Comparison of ENCODE assay signal across 18 mouse cellular contexts in the genomic region with DNA sequence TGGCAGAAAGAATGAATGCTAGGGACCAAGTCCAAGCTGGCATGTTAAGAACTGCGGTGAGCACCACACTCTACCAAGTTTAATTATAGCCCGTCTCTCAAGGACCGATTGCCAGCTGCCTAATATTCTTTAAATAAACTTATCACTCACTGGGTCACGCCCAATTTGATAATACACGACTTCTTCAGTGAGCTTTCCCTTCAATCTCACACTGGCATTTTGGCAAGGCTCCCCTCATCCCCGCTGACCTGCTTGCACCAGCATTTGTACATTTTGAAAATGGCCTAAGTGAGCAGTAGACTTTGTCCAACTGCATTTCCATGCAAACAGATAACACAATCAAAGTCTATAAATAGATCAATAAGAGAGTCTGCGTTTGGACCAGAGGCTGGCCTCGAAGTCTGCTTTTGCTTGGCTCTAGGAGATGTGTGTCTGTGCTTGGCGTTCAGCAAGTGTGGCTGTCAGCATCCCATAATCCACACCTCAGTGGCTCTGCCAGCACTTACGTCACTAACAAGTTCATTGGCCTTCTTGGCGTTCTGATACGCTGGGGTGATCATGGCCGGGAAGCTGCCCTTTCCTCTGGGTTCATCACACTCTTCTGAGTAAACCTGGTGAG. TPM values are rescaled to one million over a fixed set of nuclear protein-coding genes. Genes with fewer than 3 reads are reported as not detected.
DNase-seq lines count a peak whose midpoint lies in the region; ATAC-seq lines count a peak whose summit lies in the region.
"Had no signal": no experiment of that assay in that cellular context is flagged by ENCODE, and none has a peak within 500 bp of the region (broad histone marks: within the 10 kb centered on the region; RNA-seq: fewer than 3 reads in every experiment).

No protein-coding gene starts in this region.

- no peak overlapping the region for H3K4me3 ChIP-seq in lung, embryonic 16.5 days (ENCODE audit: low read length)
- H3K4me3 ChIP-seq in heart, embryonic 16.5 days (ENCODE audit: low read length) = no peak overlapping the region
- H3K4me3 ChIP-seq: forebrain, embryonic 15.5 days; hindbrain, embryonic 15.5 days; liver, embryonic 13.5 days had no signal

- no peaks in the 10 kb centered on the region for H3K36me3 ChIP-seq in lung, embryonic 16.5 days (ENCODE audit: control insufficient read depth, insufficient read depth, low read length)
- H3K36me3 ChIP-seq in heart, embryonic 16.5 days (ENCODE audit: control insufficient read depth, insufficient read depth) = peaks cover 34% of the 10 kb centered on the region
- H3K36me3 ChIP-seq: forebrain, embryonic 15.5 days; G1E; hindbrain, embryonic 15.5 days; liver, embryonic 13.5 days had no signal

- H3K27me3 ChIP-seq in lung, embryonic 16.5 days (ENCODE audit: control insufficient read depth, insufficient read depth, low read depth, low read length) = no peaks in the 10 kb centered on the region
- H3K27me3 ChIP-seq in heart, embryonic 16.5 days (ENCODE audit: control insufficient read depth, insufficient read depth, low read length) = no peaks in the 10 kb centered on the region
- H3K27me3 ChIP-seq: forebrain, embryonic 15.5 days; hindbrain, embryonic 15.5 days; liver, embryonic 13.5 days had no signal

- H3K4me2 ChIP-seq in lung, embryonic 16.5 days (ENCODE audit: low read depth, low read length) = no peak overlapping the region
- peak overlapping the region; percentile 44 for H3K4me2 ChIP-seq in heart, embryonic 16.5 days (ENCODE audit: low read depth, low read length)
- H3K4me2 ChIP-seq: forebrain, embryonic 15.5 days; hindbrain, embryonic 15.5 days; liver, embryonic 13.5 days had no signal

- no peak for DNase-seq in lung, postnatal 14 days
- DNase-seq in heart, adult 9 months (ENCODE audit: low spot score in 2 of 2) = peak; percentile 75 to 84
- DNase-seq in embryo, embryonic 10 days (ENCODE audit: low spot score) = no peak
- DNase-seq: adrenal gland, adult 8-10 months; cerebellum, adult 2 months; embryo, embryonic 11 days; kidney, adult 18-20 months; kidney, postnatal 36 days; liver, embryonic 13.5 days; thymus, adult 2 months had no signal

- H3K9me3 ChIP-seq in lung, embryonic 16.5 days (ENCODE audit: control insufficient read depth, low read length) = no peaks in the 10 kb centered on the region
- 0 out of 2 replicates have a peak, but pooled peaks cover 2% of the 10 kb centered on the region for H3K9me3 ChIP-seq in heart, embryonic 16.5 days (replicated peaks; ENCODE audit: control insufficient read depth, low read length)
- H3K9me3 ChIP-seq: forebrain, embryonic 15.5 days; G1E; hindbrain, embryonic 15.5 days had no signal

- H3K27ac ChIP-seq in lung, embryonic 16.5 days (ENCODE audit: low read length) = no peak overlapping the region
- H3K27ac ChIP-seq in heart, embryonic 16.5 days (ENCODE audit: low read length) = peak overlapping the region; percentile 87
- H3K27ac ChIP-seq: forebrain, embryonic 15.5 days; hindbrain, embryonic 15.5 days; liver, embryonic 13.5 days had no signal

- WGBS in lung, embryonic 16.5 days = 41% methylated on average over 13 of the region's 13 CpGs
- WGBS in heart, embryonic 16.5 days = 31% methylated on average over 13 of the region's 13 CpGs

- ATAC-seq in lung, embryonic 16.5 days (ENCODE audit: low read depth) = peak; percentile 49; the same call in 1 of the 2 replicates
- peak; percentile 92 for ATAC-seq in heart, embryonic 16.5 days (replicated peaks; ENCODE audit: extremely low read depth, insufficient read depth, low FRiP score)
- peak; percentile 53; the same call in 1 of the 2 replicates for ATAC-seq in megakaryocyte-erythroid progenitor cell, adult 5-6 weeks (replicated peaks; ENCODE audit: low FRiP score, low TSS enrichment, poor library complexity, severe bottlenecking)
- ATAC-seq in granulocyte monocyte progenitor cell, adult 5-6 weeks (replicated peaks; ENCODE audit: poor library complexity, severe bottlenecking) = no peak
- ATAC-seq: forebrain, embryonic 15.5 days; midbrain, embryonic 16.5 days had no signal

- H3K4me1 ChIP-seq in lung, embryonic 16.5 days (replicated peaks; ENCODE audit: control insufficient read depth, insufficient read depth, low read length) = no peaks in the 10 kb centered on the region
- H3K4me1 ChIP-seq in heart, embryonic 16.5 days (ENCODE audit: control insufficient read depth, insufficient read depth, low read length) = peaks cover 16% of the 10 kb centered on the region
- H3K4me1 ChIP-seq: forebrain, embryonic 15.5 days; hindbrain, embryonic 15.5 days had no signal

- H3K9ac ChIP-seq in lung, embryonic 16.5 days (ENCODE audit: low read length) = no peak overlapping the region
- no peak overlapping the region for H3K9ac ChIP-seq in heart, embryonic 16.5 days (ENCODE audit: low read length)
- H3K9ac ChIP-seq: forebrain, embryonic 15.5 days; hindbrain, embryonic 15.5 days; liver, embryonic 13.5 days had no signal

RNA-seq across cellular contexts. Expression of a gene that starts 11.2 kb away (rescaled TPM):
- 1.1 TPM in 2 replicates for polyA plus RNA-seq in lung, embryonic 16.5 days (2015; fragmentation: Nextera tagmentation; extraction: Ambion mirVana)
- polyA plus RNA-seq in heart, embryonic 16.5 days (2015; fragmentation: Nextera tagmentation; extraction: Ambion mirVana) = 49.4 and 52.0 TPM in 2 replicates
- total RNA-seq in megakaryocyte-erythroid progenitor cell, adult 5-6 weeks (2014; fragmentation: Nextera tagmentation) = 0.13 TPM in 1 of 2 replicates, not detected in the other
- 0.09 and 0.15 TPM in 2 replicates for total RNA-seq in megakaryocyte-erythroid progenitor cell, adult 5-6 weeks (2017)
- 1.1 TPM in 1 of 2 replicates, not detected in the other for total RNA-seq in granulocyte monocyte progenitor cell, adult 5-6 weeks (2014; fragmentation: Nextera tagmentation)
- total RNA-seq in granulocyte monocyte progenitor cell, adult 5-6 weeks (2017) = 0.78 and 0.98 TPM in 2 replicates

RNA-seq across cellular contexts. Expression of a gene that starts 18.3 kb away (rescaled TPM):
- polyA plus RNA-seq in lung, embryonic 16.5 days (2015; fragmentation: Nextera tagmentation; extraction: Ambion mirVana) = 34.3 and 35.0 TPM in 2 replicates
- polyA plus RNA-seq in heart, embryonic 16.5 days (2015; fragmentation: Nextera tagmentation; extraction: Ambion mirVana) = 27.8 and 33.2 TPM in 2 replicates
- 18.6 and 31.0 TPM in 2 replicates for total RNA-seq in megakaryocyte-erythroid progenitor cell, adult 5-6 weeks (2014; fragmentation: Nextera tagmentation)
- total RNA-seq in megakaryocyte-erythroid progenitor cell, adult 5-6 weeks (2017) = 30.9 and 31.3 TPM in 2 replicates
- 72.3 and 86.7 TPM in 2 replicates for total RNA-seq in granulocyte monocyte progenitor cell, adult 5-6 weeks (2014; fragmentation: Nextera tagmentation)
- 42.4 and 43.4 TPM in 2 replicates for total RNA-seq in granulocyte monocyte progenitor cell, adult 5-6 weeks (2017)

Comparison
In these comparisons a context has a peak if more than half of its experiments do, and no peak if none do; other contexts are left out.
1. DNase-seq: peak in heart, adult 9 months (2 of 2); none in lung, postnatal 14 days (single experiment) and embryo, embryonic 10 days (single experiment).